Mouse (Mus musculus) kidney, postnatal 36 days (tissue): ENCODE measurements at regions not wholly inside any gene's neighbourhood (a gene's known extent, or its start where the extent isn't known, plus 50 kb on each side); places are given as distances from the start of the nearest gene placed in this dataset.

Experiments used
- DNase-seq, 2 experiments: peaks; one replicate each; pipeline ENCODE4 v3.0.0; 2021 to 2022; ENCODE audit warnings: mixed read lengths in 2 of 2

DNA sequence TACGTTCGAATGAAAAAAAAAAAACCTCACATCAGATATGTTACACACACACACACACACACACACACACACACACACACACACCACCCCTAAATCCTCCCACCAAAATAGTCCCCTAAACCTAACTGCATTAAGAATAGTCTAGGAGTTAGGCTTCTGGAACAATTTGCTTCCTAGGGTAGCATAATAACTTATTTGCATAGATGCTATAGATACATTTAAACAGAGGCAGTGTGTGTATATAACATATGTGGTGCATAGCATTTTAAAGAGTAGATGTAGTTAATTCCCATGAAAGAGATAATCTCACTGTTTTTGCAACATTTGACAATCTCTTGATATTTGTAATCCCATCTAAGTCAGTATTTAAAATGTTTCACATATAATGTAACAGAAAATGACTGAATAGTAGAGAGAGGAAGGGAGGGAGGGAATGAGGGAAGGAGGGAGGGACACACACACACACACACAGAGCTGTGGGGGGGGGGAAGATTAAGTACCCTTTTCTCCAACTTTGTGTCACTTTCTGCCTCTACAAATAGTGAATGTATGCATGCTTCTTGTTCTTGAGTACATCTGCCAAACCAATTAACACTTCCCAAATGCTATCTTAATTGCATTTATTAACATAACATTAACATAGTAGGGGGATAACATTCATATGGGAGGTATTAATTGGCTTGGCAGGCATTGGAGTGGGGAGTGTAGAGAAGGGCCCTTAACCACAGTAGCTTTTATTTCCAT lies 127.7 kb upstream of the Tle1 start:
- DNase-seq: no peak

GRCm38 (mm10) chr4:72324913-72325312 lies 124.2 kb upstream of the Tle1 start:
- DNase-seq: no peak

- DNase-seq: no peak
Observed at GRCm38 (mm10) chr4:72285112-72285675, 84.5 kb upstream of the Tle1 start.

- DNase-seq: no peak
Observed at GRCm38 (mm10) chr4:72250531-72250930, 49.8 kb upstream of the Tle1 start.
